Mouse (Mus musculus): ENCODE measurements around the gene Exosc10.

DNA sequence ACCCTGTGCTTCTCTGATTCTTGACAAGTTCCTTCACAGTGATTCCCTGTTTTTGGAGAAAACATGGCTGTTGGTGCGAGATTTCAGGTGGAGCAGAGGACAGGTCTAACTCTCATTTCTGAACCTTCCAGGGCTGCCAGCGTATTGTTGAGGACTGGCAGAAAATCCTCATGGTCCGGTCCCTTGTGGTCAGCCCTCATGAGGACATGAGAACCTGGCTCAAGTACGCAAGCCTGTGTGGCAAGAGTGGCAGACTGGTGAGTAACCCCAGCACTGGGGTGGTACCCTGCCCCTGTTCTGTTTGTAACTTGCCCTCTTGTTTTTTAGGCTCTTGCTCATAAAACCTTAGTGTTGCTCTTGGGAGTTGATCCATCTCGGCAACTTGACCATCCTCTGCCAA lies 27.9 kb upstream of the Exosc10 start:
- TF ChIP-seq CTCF (IDR thresholded peaks at IDR 0.05; ENCODE audit: borderline replicate concordance, control insufficient read depth, extremely low read depth, insufficient read depth, low read length, poor library complexity) (no peak), POLR2A (IDR thresholded peaks at IDR 0.05; ENCODE audit: control insufficient read depth, extremely low read depth, insufficient read depth, low read length, poor library complexity) (no peak)
